Mouse (Mus musculus) forebrain, embryonic 14.5 days (tissue): ENCODE data around the gene Atg3. TPM values are rescaled to one million over a fixed set of nuclear protein-coding genes. Genes with fewer than 3 reads are reported as not detected.

ENCODE experiments used
- ATAC-seq: fragments of 200-750 bp; cut with Nextera tagmentation; 2 replicates; pipeline ENCODE4 v1.8.0; 2017; ENCODE audit warnings: mild to moderate bottlenecking, moderate library complexity
- DNase-seq: peaks from one replicate; pipeline ENCODE4 v3.0.0-alpha.2; 2015; ENCODE audit warnings: low spot score
- H3K27ac ChIP-seq: fragments of 300-500 bp; sonication (generic); 2 replicates; pipeline ENCODE4 v1.5.1; 2014; ENCODE audit warnings: low read depth, mild to moderate bottlenecking, control low read depth, low read length, moderate library complexity
- H3K27me3 ChIP-seq: fragments of 300-500 bp; sonication (generic); replicated peaks from 2 replicates; pipeline ENCODE4 v1.6.1; 2014; ENCODE audit warnings: low read length, control low read depth, mixed read lengths; ENCODE audit not compliant: control insufficient read depth, insufficient read depth
- H3K36me3 ChIP-seq: fragments of 300-500 bp; sonication (generic); 2 replicates; pipeline ENCODE4 v1.6.1; 2014; ENCODE audit warnings: low read length, control low read depth; ENCODE audit not compliant: control insufficient read depth, insufficient read depth
- H3K4me1 ChIP-seq: fragments of 300-500 bp; sonication (generic); 2 replicates; pipeline ENCODE4 v1.6.1; 2014; ENCODE audit warnings: antibody characterized with exemption, low read length, control low read depth; ENCODE audit not compliant: control insufficient read depth, insufficient read depth
- H3K4me2 ChIP-seq: fragments of 300-500 bp; sonication (generic); 2 replicates; pipeline ENCODE4 v1.6.1; 2014; ENCODE audit warnings: mild to moderate bottlenecking, control low read depth, low read length
- H3K4me3 ChIP-seq: fragments of 300-500 bp; sonication (generic); 2 replicates; pipeline ENCODE4 v1.5.1; 2014; ENCODE audit warnings: low read depth, low read length, control low read depth
- H3K9ac ChIP-seq: fragments of 300-500 bp; sonication (generic); 2 replicates; pipeline ENCODE4 v1.6.1; 2014; ENCODE audit warnings: mild to moderate bottlenecking, low read length, control low read depth, moderate library complexity
- H3K9me3 ChIP-seq: fragments of 300-500 bp; sonication (generic); replicated peaks from 2 replicates; pipeline ENCODE4 v1.6.1; 2016; ENCODE audit warnings: low read length, control low read depth, mixed read lengths; ENCODE audit not compliant: control insufficient read depth
- WGBS: fragments of 180-500 bp; shearing (Covaris S2); extraction: QIAGEN DNeasy Blood & Tissue Kit; methylation state at CpG from one replicate; pipeline ENCODE4 v1.1.7; 2014; 5-methylcytosine and 5-hydroxymethylcytosine counted together
- polyA plus RNA-seq: library from polyadenylated mRNA; unstranded; fragments of >200 nt; fragmentation: Nextera tagmentation; extraction: Ambion mirVana; gene quantifications from 2 replicates; pipeline ENCODE4 v1.2.1, GENCODE M21; 2014

The Atg3 gene
- polyA plus RNA-seq, 1 experiment from 2014 or later = 41.2 TPM

DNA sequence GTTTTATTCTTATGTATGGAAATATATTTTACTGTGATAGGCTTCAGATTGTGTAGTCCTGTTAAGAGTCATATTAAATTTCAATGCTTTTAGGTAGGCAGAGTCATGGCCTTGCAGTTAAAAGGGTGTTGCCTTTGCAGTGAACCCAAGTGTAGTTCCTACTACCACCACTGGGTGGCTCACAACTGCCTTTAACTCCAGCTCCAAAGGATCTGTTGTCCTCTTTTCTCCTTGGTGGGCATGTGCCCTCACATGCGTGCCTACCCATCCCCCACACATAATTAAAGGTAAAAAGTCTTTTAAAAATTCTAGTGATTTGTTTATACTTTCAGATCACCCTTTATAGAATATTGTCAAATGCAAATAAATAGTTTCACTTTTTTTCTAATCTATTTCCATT, 34.0 kb downstream of the Atg3 start:
- no peaks in the 10 kb centered on the region for H3K4me1 ChIP-seq

GRCm38 (mm10) chr16:45196816-45197215, 38.2 kb downstream of the Atg3 start:
- H3K4me2 ChIP-seq = no peak overlapping the region
- H3K9ac ChIP-seq = no peak overlapping the region
- no peaks in the 10 kb centered on the region for H3K27me3 ChIP-seq
- no peaks in the 10 kb centered on the region for H3K4me1 ChIP-seq
- ATAC-seq (peak; percentile 94), DNase-seq (peak; percentile 94)
- H3K4me3 ChIP-seq = no peak overlapping the region
- 31% methylated on average over 6 of the region's 6 CpGs for WGBS
- H3K36me3 ChIP-seq = no peaks in the 10 kb centered on the region
- no peaks in the 10 kb centered on the region for H3K9me3 ChIP-seq
- H3K27ac ChIP-seq = no peak overlapping the region

More for the DNA sequence above, 34.0 kb downstream of the Atg3 start:
- no peak overlapping the region for H3K4me2 ChIP-seq
- 10% methylated on average over 1 of the region's 1 CpGs for WGBS
- no peak overlapping the region for H3K4me3 ChIP-seq
- DNase-seq = peak; percentile 87
- peaks cover 3% of the 10 kb centered on the region; the same call in 1 of the 2 replicates for H3K36me3 ChIP-seq
- no peak overlapping the region for H3K9ac ChIP-seq
- H3K27me3 ChIP-seq = no peaks in the 10 kb centered on the region
- H3K9me3 ChIP-seq = no peaks in the 10 kb centered on the region
- ATAC-seq = peak; percentile 67
- no peak overlapping the region for H3K27ac ChIP-seq

DNA sequence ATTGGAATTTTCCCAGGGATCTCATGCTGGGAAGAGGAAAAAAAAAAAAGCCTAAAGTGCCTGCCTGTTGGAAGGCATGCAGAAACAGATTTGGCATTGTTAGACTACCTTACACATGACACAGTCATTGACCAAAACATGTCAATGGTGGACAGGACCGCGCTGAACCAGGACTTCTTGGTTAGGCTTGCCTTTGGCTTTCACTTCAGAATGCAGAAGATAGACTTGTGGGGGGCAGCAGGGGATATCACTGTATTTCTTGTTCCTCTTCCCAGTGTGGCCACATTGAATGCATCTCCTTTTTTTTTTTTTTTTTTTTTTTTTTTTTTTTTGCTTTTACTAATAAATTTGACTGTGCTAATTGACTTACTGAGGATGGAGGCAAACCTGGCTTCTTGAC, 42.8 kb downstream of the Atg3 start:
- no peak overlapping the region for H3K4me3 ChIP-seq
- H3K27ac ChIP-seq = no peak overlapping the region
- H3K9me3 ChIP-seq = no peaks in the 10 kb centered on the region
- H3K4me2 ChIP-seq = no peak overlapping the region
- no peak for DNase-seq
- no peak overlapping the region for H3K9ac ChIP-seq
- WGBS = 91% methylated on average over 2 of the region's 2 CpGs
- ATAC-seq = no peak
- H3K4me1 ChIP-seq = no peaks in the 10 kb centered on the region
- H3K27me3 ChIP-seq = no peaks in the 10 kb centered on the region
- H3K36me3 ChIP-seq = no peaks in the 10 kb centered on the region

DNA sequence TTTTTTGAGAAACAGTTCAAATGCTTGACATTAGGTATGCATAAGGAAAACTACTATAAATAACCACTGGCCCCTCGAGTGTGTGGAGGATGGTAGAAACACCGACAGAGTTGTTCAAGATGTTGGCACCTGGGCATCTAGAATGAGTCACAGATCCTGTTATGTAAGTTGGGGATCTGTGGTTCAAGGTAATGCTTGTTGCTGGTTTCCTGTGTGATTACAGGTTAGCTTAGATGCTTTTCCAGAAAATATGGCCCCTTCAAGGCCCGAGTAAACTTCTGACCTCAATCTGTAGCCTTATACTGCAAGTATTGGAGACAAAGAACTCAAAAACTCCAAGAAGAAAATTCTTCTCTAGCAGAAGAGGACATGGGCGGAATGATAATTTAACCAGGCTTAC, 45.9 kb downstream of the Atg3 start:
- no peak for ATAC-seq
- Histone ChIP-seq H3K4me2 (no peak overlapping the region), H3K27ac (no peak overlapping the region), H3K9me3 (no peaks in the 10 kb centered on the region), H3K9ac (no peak overlapping the region), H3K4me3 (no peak overlapping the region), H3K4me1 (no peaks in the 10 kb centered on the region), H3K27me3 (no peaks in the 10 kb centered on the region), H3K36me3 (no peaks in the 10 kb centered on the region)
- DNase-seq = no peak
- 83% methylated on average over 4 of the region's 4 CpGs for WGBS

DNA sequence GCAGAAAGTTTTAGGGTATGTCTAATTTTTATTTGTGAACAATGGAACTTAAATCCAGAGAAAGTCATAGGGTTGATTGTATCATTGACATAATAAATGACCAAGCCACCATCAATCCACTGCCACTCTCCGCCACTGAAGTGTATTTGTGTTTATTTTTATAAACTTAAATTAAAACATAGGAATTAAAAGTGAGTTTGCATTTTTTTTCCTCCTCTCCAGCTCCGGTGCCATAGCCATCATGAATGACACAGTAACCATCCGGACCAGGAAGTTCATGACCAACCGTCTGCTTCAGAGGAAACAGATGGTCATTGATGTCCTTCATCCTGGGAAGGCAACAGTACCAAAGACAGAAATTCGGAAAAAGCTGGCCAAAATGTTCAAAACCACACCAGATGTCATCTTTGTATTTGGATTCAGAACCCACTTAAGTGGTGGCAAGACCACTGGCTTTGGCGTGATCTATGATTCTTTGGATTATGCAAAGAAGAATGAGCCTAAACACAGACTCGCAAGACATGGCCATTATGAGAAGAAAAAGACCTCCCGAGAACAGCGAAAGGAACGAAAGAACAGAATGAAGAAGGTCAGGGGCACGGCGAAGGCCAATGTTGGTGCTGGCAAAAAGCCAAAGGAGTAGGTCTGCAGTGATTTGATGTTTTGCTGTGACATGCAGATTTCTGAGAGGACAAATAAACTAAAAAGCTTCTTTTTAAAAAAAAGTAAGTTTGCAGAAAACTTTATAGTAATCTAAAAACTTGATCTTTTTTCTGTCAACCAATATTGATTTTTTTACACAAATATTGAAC, 46.5 kb downstream of the Atg3 start:
- DNase-seq (no peak), ATAC-seq (no peak)
- no peaks in the 10 kb centered on the region for H3K4me1 ChIP-seq
- no peak overlapping the region for H3K9ac ChIP-seq
- no peaks in the 10 kb centered on the region for H3K9me3 ChIP-seq
- H3K27ac ChIP-seq = no peak overlapping the region
- H3K36me3 ChIP-seq = no peaks in the 10 kb centered on the region
- WGBS = 86% methylated on average over 12 of the region's 12 CpGs
- no peak overlapping the region for H3K4me3 ChIP-seq
- no peaks in the 10 kb centered on the region for H3K27me3 ChIP-seq
- no peak overlapping the region for H3K4me2 ChIP-seq

GRCm38 (mm10) chr16:45222016-45222415, 63.4 kb downstream of the Atg3 start:
- no peak overlapping the region for H3K4me2 ChIP-seq
- ATAC-seq = no peak
- H3K4me1 ChIP-seq = no peaks in the 10 kb centered on the region
- no peaks in the 10 kb centered on the region for H3K9me3 ChIP-seq
- no peak overlapping the region for H3K4me3 ChIP-seq
- no peak overlapping the region for H3K27ac ChIP-seq
- no peaks in the 10 kb centered on the region for H3K36me3 ChIP-seq
- no peaks in the 10 kb centered on the region for H3K27me3 ChIP-seq
- DNase-seq = no peak
- 18% methylated on average over 2 of the region's 2 CpGs for WGBS
- no peak overlapping the region for H3K9ac ChIP-seq

- Histone ChIP-seq H3K36me3 (no peaks in the 10 kb centered on the region), H3K4me1 (no peaks in the 10 kb centered on the region), H3K9ac (no peak overlapping the region), H3K9me3 (no peaks in the 10 kb centered on the region), H3K27ac (no peak overlapping the region), H3K27me3 (no peaks in the 10 kb centered on the region), H3K4me3 (no peak overlapping the region), H3K4me2 (no peak overlapping the region)
- WGBS = 91% methylated on average over 3 of the region's 3 CpGs
- ATAC-seq (no peak), DNase-seq (no peak)
Observed at GRCm38 (mm10) chr16:45222771-45223170, 64.2 kb downstream of the Atg3 start.

DNA sequence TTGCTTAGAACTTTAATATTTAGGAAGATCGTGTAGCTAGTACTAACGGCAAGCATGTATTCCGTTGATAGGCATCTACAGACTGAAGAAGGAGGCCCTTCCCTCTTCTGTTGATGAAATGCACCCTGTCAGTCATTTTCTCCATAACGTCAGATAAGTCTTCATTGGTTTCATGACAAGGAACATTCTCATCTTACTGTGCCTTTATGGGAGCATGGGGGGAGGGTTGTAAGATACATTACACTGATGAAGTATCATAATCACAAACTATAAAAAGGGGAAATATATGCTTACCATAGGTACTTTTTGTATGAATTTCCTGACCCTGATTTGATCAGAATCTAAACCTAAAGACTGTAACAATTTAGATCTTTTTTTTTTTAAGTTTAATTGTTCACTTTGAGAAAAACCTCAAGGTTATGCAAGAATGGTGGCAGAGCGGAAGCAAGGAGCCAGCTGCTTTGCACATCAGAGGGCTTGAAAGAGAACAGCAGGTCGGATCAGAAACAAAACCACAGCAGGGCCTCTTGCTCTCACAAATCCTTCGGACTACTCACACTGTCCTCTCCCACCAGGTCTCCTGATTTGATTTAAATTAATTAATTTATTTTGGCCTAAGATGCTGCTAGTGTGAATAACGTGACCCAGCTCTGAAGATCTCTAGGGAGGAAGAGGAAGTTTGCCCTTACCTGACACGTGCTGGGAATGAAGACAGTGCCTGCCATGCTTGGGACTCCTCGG, 65.2 kb downstream of the Atg3 start, which contains the start of gene Btla:
Btla (plus strand) TSS at position 668 of the 741 bp plus-strand sequence.
- no peak within 1 kb of the TSS for H3K4me3 ChIP-seq
- H3K27me3 ChIP-seq = no peaks in the 10 kb centered on the region
- no peak for ATAC-seq
- WGBS = 36% methylated on average over 10 of the region's 10 CpGs
- no peak within 1 kb of the TSS for H3K9ac ChIP-seq
- H3K4me1 ChIP-seq = no peaks in the 10 kb centered on the region
- DNase-seq = no peak
- H3K27ac ChIP-seq = no peak within 1 kb of the TSS
- no peaks in the 10 kb centered on the region for H3K36me3 ChIP-seq
- H3K9me3 ChIP-seq = no peaks in the 10 kb centered on the region
- H3K4me2 ChIP-seq = no peak within 1 kb of the TSS
